ENCODE assay signal across 32 mouse cellular contexts in genomic region chr2:115842821-115843220, GRCm38 (mm10).
"Had no signal": no experiment of that assay in that cellular context is flagged by ENCODE, and none has a peak within 500 bp of the region (broad histone marks: within the 10 kb centered on the region; RNA-seq: fewer than 3 reads in every experiment).

No protein-coding gene starts in this region.

- H3K9me3 ChIP-seq: limb, embryonic 10.5 days; limb, embryonic 12.5 days; limb, embryonic 13.5 days; limb, embryonic 15.5 days; liver, embryonic 12.5 days; liver, embryonic 13.5 days; liver, embryonic 15.5 days; lung, embryonic 15.5 days; midbrain, embryonic 10.5 days; midbrain, embryonic 12.5 days; midbrain, embryonic 13.5 days; midbrain, embryonic 15.5 days; neural tube, embryonic 12.5 days had no signal

- H3K4me1 ChIP-seq: limb, embryonic 10.5 days; limb, embryonic 12.5 days; limb, embryonic 13.5 days; limb, embryonic 15.5 days; liver, embryonic 12.5 days; liver, embryonic 13.5 days; liver, embryonic 15.5 days; lung, embryonic 15.5 days; megakaryocyte, embryonic 14.5 days; midbrain, embryonic 10.5 days; midbrain, embryonic 12.5 days; midbrain, embryonic 13.5 days; midbrain, embryonic 15.5 days; neural tube, embryonic 12.5 days had no signal

- ATAC-seq: liver, embryonic 12.5 days; liver, postnatal 0 days; lung, postnatal 0 days; midbrain, embryonic 13.5 days; midbrain, embryonic 15.5 days; midbrain, embryonic 16.5 days had no signal

- H3K36me3 ChIP-seq: limb, embryonic 10.5 days; limb, embryonic 12.5 days; limb, embryonic 13.5 days; limb, embryonic 15.5 days; liver, embryonic 12.5 days; liver, embryonic 13.5 days; liver, embryonic 15.5 days; lung, embryonic 15.5 days; midbrain, embryonic 10.5 days; midbrain, embryonic 12.5 days; midbrain, embryonic 13.5 days; midbrain, embryonic 15.5 days; neural tube, embryonic 12.5 days had no signal

- H3K4me3 ChIP-seq: limb, embryonic 10.5 days; limb, embryonic 12.5 days; limb, embryonic 13.5 days; limb, embryonic 15.5 days; liver, embryonic 12.5 days; liver, embryonic 13.5 days; liver, embryonic 15.5 days; lung, embryonic 15.5 days; megakaryocyte, embryonic 14.5 days; midbrain, embryonic 10.5 days; midbrain, embryonic 12.5 days; midbrain, embryonic 13.5 days; midbrain, embryonic 15.5 days; myocyte; neural tube, embryonic 12.5 days had no signal

- H3K4me2 ChIP-seq: limb, embryonic 12.5 days; limb, embryonic 13.5 days; limb, embryonic 15.5 days; liver, embryonic 11.5 days; liver, embryonic 12.5 days; liver, embryonic 13.5 days; liver, embryonic 15.5 days; lung, embryonic 14.5 days; lung, embryonic 15.5 days; midbrain, embryonic 11.5 days; midbrain, embryonic 12.5 days; midbrain, embryonic 13.5 days; midbrain, embryonic 15.5 days; neural tube, embryonic 12.5 days had no signal

- DNase-seq: left cerebral cortex, postnatal 4 days; liver; liver, embryonic 13.5 days; liver, postnatal 0 days; lung, adult 18-20 months; lung, adult 2 months; lung, embryonic 14.5 days; lung, postnatal 10 days; lung, postnatal 14 days; lung, postnatal 36 days; lung, postnatal 4 days; midbrain, embryonic 14.5 days had no signal

- H3K9ac ChIP-seq: limb, embryonic 12.5 days; limb, embryonic 13.5 days; limb, embryonic 15.5 days; liver, embryonic 12.5 days; liver, embryonic 13.5 days; liver, embryonic 14.5 days; liver, embryonic 15.5 days; liver, postnatal 0 days; lung, embryonic 14.5 days; lung, embryonic 15.5 days; midbrain, embryonic 12.5 days; midbrain, embryonic 13.5 days; midbrain, embryonic 15.5 days; neural tube, embryonic 12.5 days had no signal

- H3K27me3 ChIP-seq: limb, embryonic 13.5 days; limb, embryonic 15.5 days; liver, embryonic 12.5 days; liver, embryonic 13.5 days; liver, embryonic 15.5 days; lung, embryonic 15.5 days; megakaryocyte, embryonic 14.5 days; midbrain, embryonic 12.5 days; midbrain, embryonic 13.5 days; midbrain, embryonic 15.5 days; neural tube, embryonic 12.5 days had no signal

- H3K27ac ChIP-seq: limb, embryonic 10.5 days; limb, embryonic 12.5 days; limb, embryonic 13.5 days; limb, embryonic 15.5 days; liver, embryonic 12.5 days; liver, embryonic 13.5 days; liver, embryonic 14.5 days; liver, embryonic 15.5 days; lung, embryonic 15.5 days; macrophage; midbrain, embryonic 10.5 days; midbrain, embryonic 12.5 days; midbrain, embryonic 13.5 days; midbrain, embryonic 15.5 days; neural tube, embryonic 12.5 days had no signal
